Mouse (Mus musculus): ENCODE data around the gene Cd80.

- TF ChIP-seq GATA1 (IDR thresholded peaks at IDR 0.05; ENCODE audit: low read length): no peak
- TF ChIP-seq TAL1 (IDR thresholded peaks at IDR 0.05; ENCODE audit: low read length): no peak
Measured at GRCm38 (mm10) chr16:38493890-38494289, 38.5 kb downstream of the Cd80 start.

Data from erythroblast, embryonic 14.5 days (primary cell).